Comparison of ENCODE assay signal across 8 mouse cellular contexts in the genomic region with DNA sequence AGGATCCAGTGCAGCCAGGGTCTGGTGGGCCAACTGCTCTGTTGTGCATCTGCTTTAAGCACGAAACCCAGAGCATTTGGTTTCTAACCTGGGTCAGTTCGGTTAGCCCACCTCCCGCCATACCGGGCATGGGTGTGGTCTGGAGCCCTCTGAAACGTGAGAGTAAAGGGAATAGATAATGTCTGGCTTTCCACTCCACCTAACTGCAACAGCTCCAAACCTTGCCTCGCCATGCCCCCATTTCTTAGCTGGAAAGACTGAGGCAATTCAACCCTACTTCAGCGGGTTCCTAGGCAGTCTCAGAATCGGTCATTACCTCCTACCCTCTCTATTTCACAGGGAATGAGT. TPM values are rescaled to one million over a fixed set of nuclear protein-coding genes. Genes with fewer than 3 reads are reported as not detected.
A peak's percentile ranks its signal among the peaks of the same experiment; 100 is the strongest.
DNase-seq lines count a peak whose midpoint lies in the region; ATAC-seq and TF ChIP-seq lines count a peak whose summit lies in the region.

No protein-coding gene starts in this region.

- TF ChIP-seq CTCF in cortical plate, adult 2 months (IDR thresholded peaks at IDR 0.05; ENCODE audit: extremely low read depth, insufficient read depth, low read length), result no peak
- TF ChIP-seq CTCF in hindbrain, postnatal 0 days (IDR thresholded peaks at IDR 0.05; ENCODE audit: low read depth), result no peak

- H3K4me1 ChIP-seq in kidney, embryonic 14.5 days (ENCODE audit: control insufficient read depth, insufficient read depth, low read length), result peaks cover 6% of the 10 kb centered on the region
- no peaks in the 10 kb centered on the region; the same call in 1 of the 2 replicates for H3K4me1 ChIP-seq in cortical plate, adult 2 months (ENCODE audit: control insufficient read depth, insufficient read depth, low read length)
- H3K4me1 ChIP-seq in hindbrain, postnatal 0 days (ENCODE audit: insufficient read depth, low read length), result peaks cover 11% of the 10 kb centered on the region
- peaks cover 7% of the 10 kb centered on the region for H3K4me1 ChIP-seq in midbrain, embryonic 14.5 days (ENCODE audit: control insufficient read depth, insufficient read depth, low read length)

- peak overlapping the region; percentile 82 for H3K4me3 ChIP-seq in kidney, embryonic 14.5 days (ENCODE audit: low read length)
- H3K4me3 ChIP-seq in cortical plate, adult 2 months (ENCODE audit: insufficient read depth, low read length), result peak overlapping the region; percentile 82
- peak overlapping the region; percentile 82 for H3K4me3 ChIP-seq in hindbrain, postnatal 0 days (ENCODE audit: low read length)
- H3K4me3 ChIP-seq in midbrain, embryonic 14.5 days (replicated peaks; ENCODE audit: low read depth, low read length), result peak overlapping the region; percentile 87

- TF ChIP-seq POLR2A in cortical plate, adult 2 months (IDR thresholded peaks at IDR 0.05; ENCODE audit: extremely low read depth, insufficient read depth, low read length), result no peak

- no peaks in the 10 kb centered on the region for H3K9me3 ChIP-seq in kidney, embryonic 14.5 days (ENCODE audit: control insufficient read depth, low read length)
- H3K9me3 ChIP-seq in hindbrain, postnatal 0 days (ENCODE audit: low read length), result no peaks in the 10 kb centered on the region
- no peaks in the 10 kb centered on the region for H3K9me3 ChIP-seq in midbrain, embryonic 14.5 days (ENCODE audit: control insufficient read depth, low read length)

- DNase-seq in kidney, postnatal 25 days, result no peak
- no peak for DNase-seq in hindbrain, postnatal 0 days (ENCODE audit: low spot score)
- no peak for DNase-seq in midbrain, embryonic 14.5 days
- DNase-seq in gastrocnemius, postnatal 25 days, result no peak
- no peak for DNase-seq in layer of hippocampus, adult 9-11 months
- no peak for DNase-seq in adrenal gland, postnatal 10 days

- no peaks in the 10 kb centered on the region for H3K27me3 ChIP-seq in kidney, embryonic 14.5 days (ENCODE audit: control insufficient read depth, insufficient read depth, low read length)
- H3K27me3 ChIP-seq in hindbrain, postnatal 0 days (ENCODE audit: insufficient read depth, low read length), result no peaks in the 10 kb centered on the region
- no peaks in the 10 kb centered on the region for H3K27me3 ChIP-seq in midbrain, embryonic 14.5 days (ENCODE audit: control insufficient read depth, insufficient read depth, low read length)

- WGBS in kidney, embryonic 14.5 days, result 23% methylated on average over 8 of the region's 8 CpGs
- 17% methylated on average over 8 of the region's 8 CpGs for WGBS in hindbrain, postnatal 0 days
- WGBS in midbrain, embryonic 14.5 days, result 18% methylated on average over 8 of the region's 8 CpGs

- H3K9ac ChIP-seq in kidney, embryonic 14.5 days (ENCODE audit: low read depth, low read length), result peak overlapping the region; percentile 78
- peak overlapping the region; percentile 79 for H3K9ac ChIP-seq in hindbrain, postnatal 0 days (replicated peaks; ENCODE audit: low read length)
- peak overlapping the region; percentile 84 for H3K9ac ChIP-seq in midbrain, embryonic 14.5 days (replicated peaks; ENCODE audit: low read length)

- ATAC-seq in kidney, embryonic 14.5 days (ENCODE audit: low FRiP score, low TSS enrichment), result no peak
- no peak for ATAC-seq in hindbrain, postnatal 0 days
- ATAC-seq in midbrain, embryonic 14.5 days (ENCODE audit: low FRiP score, low TSS enrichment), result no peak

- no peak overlapping the region for H3K27ac ChIP-seq in kidney, embryonic 14.5 days (ENCODE audit: low read depth, low read length)
- no peak overlapping the region for H3K27ac ChIP-seq in cortical plate, adult 2 months (ENCODE audit: insufficient read depth, low read length)
- no peak overlapping the region for H3K27ac ChIP-seq in hindbrain, postnatal 0 days
- H3K27ac ChIP-seq in midbrain, embryonic 14.5 days (replicated peaks; ENCODE audit: low read depth, low read length), result peak overlapping the region; percentile 70; the same call in 1 of the 2 replicates

- H3K36me3 ChIP-seq in kidney, embryonic 14.5 days (ENCODE audit: control insufficient read depth, insufficient read depth, low read length), result peaks cover 7% of the 10 kb centered on the region; the same call in 1 of the 2 replicates
- H3K36me3 ChIP-seq in hindbrain, postnatal 0 days (ENCODE audit: insufficient read depth, low read length), result no peaks in the 10 kb centered on the region
- H3K36me3 ChIP-seq in midbrain, embryonic 14.5 days (ENCODE audit: control insufficient read depth, insufficient read depth, low read length), result peaks cover 14% of the 10 kb centered on the region; the same call in 1 of the 2 replicates

- peak overlapping the region; percentile 69 for H3K4me2 ChIP-seq in kidney, embryonic 14.5 days (replicated peaks; ENCODE audit: low read depth, low read length)
- peak overlapping the region; percentile 57 for H3K4me2 ChIP-seq in hindbrain, postnatal 0 days (ENCODE audit: low read depth, low read length)
- peak overlapping the region; percentile 74 for H3K4me2 ChIP-seq in midbrain, embryonic 14.5 days (ENCODE audit: low read length)

RNA-seq across cellular contexts. Expression of a gene that starts 0.4 kb away (rescaled TPM):
- polyA plus RNA-seq in kidney, embryonic 14.5 days (2014; fragmentation: Nextera tagmentation; extraction: Ambion mirVana), result 2.7 and 6.6 TPM in 2 replicates
- polyA plus RNA-seq in cortical plate, adult 2 months (2012; rRNA removed), result 19.6 and 19.9 TPM in 2 replicates
- 14.9 and 18.2 TPM in 2 replicates for total RNA-seq in hindbrain, postnatal 0 days (2014; rRNA removed)
- polyA plus RNA-seq in hindbrain, postnatal 0 days (2015; fragmentation: Nextera tagmentation; extraction: Ambion mirVana), result 14.6 and 15.7 TPM in 2 replicates
- 6.5 and 16.0 TPM in 2 replicates for polyA plus RNA-seq in midbrain, embryonic 14.5 days (2014; fragmentation: Nextera tagmentation; extraction: Ambion mirVana)
- total RNA-seq in gastrocnemius, postnatal 25 days (2021), result 1 to 10 TPM; 2.9 to 3.8 TPM
- 10 to 100 TPM; 17.6 to 21.4 TPM for total RNA-seq in adrenal gland, postnatal 10 days (2021)

RNA-seq across cellular contexts. Expression of a gene that starts 13.9 kb away (rescaled TPM):
- 5.6 and 9.1 TPM in 2 replicates for polyA plus RNA-seq in kidney, embryonic 14.5 days (2014; fragmentation: Nextera tagmentation; extraction: Ambion mirVana)
- polyA plus RNA-seq in cortical plate, adult 2 months (2012; rRNA removed), result 0.06 and 0.13 TPM in 2 replicates
- total RNA-seq in hindbrain, postnatal 0 days (2014; rRNA removed), result 0.10 and 0.75 TPM in 2 replicates
- polyA plus RNA-seq in hindbrain, postnatal 0 days (2015; fragmentation: Nextera tagmentation; extraction: Ambion mirVana), result 0.10 and 0.15 TPM in 2 replicates
- polyA plus RNA-seq in midbrain, embryonic 14.5 days (2014; fragmentation: Nextera tagmentation; extraction: Ambion mirVana), result 0.25 TPM in 1 of 2 replicates, not detected in the other
- under 1 TPM in 1 of 2 experiments, not detected in 1; 0.46 TPM for total RNA-seq in gastrocnemius, postnatal 25 days (2021)
- 10 to 100 TPM; 14.8 to 15.4 TPM for total RNA-seq in adrenal gland, postnatal 10 days (2021)

RNA-seq across cellular contexts. Expression of a gene that starts 18.0 kb away (rescaled TPM):
- 87.4 and 90.3 TPM in 2 replicates for polyA plus RNA-seq in kidney, embryonic 14.5 days (2014; fragmentation: Nextera tagmentation; extraction: Ambion mirVana)
- polyA plus RNA-seq in cortical plate, adult 2 months (2012; rRNA removed), result 30.4 and 33.3 TPM in 2 replicates
- 35.2 and 39.1 TPM in 2 replicates for total RNA-seq in hindbrain, postnatal 0 days (2014; rRNA removed)
- polyA plus RNA-seq in hindbrain, postnatal 0 days (2015; fragmentation: Nextera tagmentation; extraction: Ambion mirVana), result 49.9 and 53.2 TPM in 2 replicates
- polyA plus RNA-seq in midbrain, embryonic 14.5 days (2014; fragmentation: Nextera tagmentation; extraction: Ambion mirVana), result 76.1 and 77.8 TPM in 2 replicates
- 1 to 10 TPM; 7.9 to 8.6 TPM for total RNA-seq in gastrocnemius, postnatal 25 days (2021)
- 10 to 100 TPM; 28.2 to 28.7 TPM for total RNA-seq in adrenal gland, postnatal 10 days (2021)
